ENCODE assay signal across 13 mouse cellular contexts in genomic region chr1:128821991-128822390, GRCm38 (mm10).
"Had no signal": no experiment of that assay in that cellular context is flagged by ENCODE, and none has a peak within 500 bp of the region (broad histone marks: within the 10 kb centered on the region; RNA-seq: fewer than 3 reads in every experiment).

No protein-coding gene starts in this region.

- H3K9ac ChIP-seq: liver, embryonic 15.5 days; midbrain, embryonic 15.5 days; neural tube, embryonic 12.5 days; stomach, embryonic 15.5 days had no signal

- H3K27ac ChIP-seq: left cerebral cortex, adult 2 months; limb, embryonic 10.5 days; liver, embryonic 15.5 days; midbrain, embryonic 15.5 days; neural tube, embryonic 12.5 days; stomach, embryonic 15.5 days had no signal

- H3K27me3 ChIP-seq: liver, embryonic 15.5 days; midbrain, embryonic 15.5 days; neural tube, embryonic 12.5 days; stomach, embryonic 15.5 days had no signal

- H3K4me1 ChIP-seq: liver, embryonic 15.5 days; stomach, embryonic 15.5 days had no signal

- H3K4me2 ChIP-seq: liver, embryonic 11.5 days; liver, embryonic 15.5 days; midbrain, embryonic 15.5 days; neural tube, embryonic 12.5 days; stomach, embryonic 15.5 days had no signal

- H3K4me3 ChIP-seq: left cerebral cortex, adult 2 months; limb, embryonic 10.5 days; liver, embryonic 15.5 days; midbrain, embryonic 15.5 days; neural tube, embryonic 12.5 days; stomach, embryonic 15.5 days had no signal

- ATAC-seq: intestine, embryonic 16.5 days; midbrain, embryonic 15.5 days had no signal

- H3K9me3 ChIP-seq: limb, embryonic 10.5 days; liver, embryonic 15.5 days; midbrain, embryonic 15.5 days; neural tube, embryonic 12.5 days; stomach, embryonic 15.5 days had no signal

- DNase-seq: kidney, adult 9 months; lung, postnatal 14 days; right cerebral cortex, postnatal 14 days; thymus, adult 2 months; thymus, postnatal 25 days had no signal

- H3K36me3 ChIP-seq: limb, embryonic 10.5 days; liver, embryonic 15.5 days; midbrain, embryonic 15.5 days; neural tube, embryonic 12.5 days; stomach, embryonic 15.5 days had no signal
